Mouse (Mus musculus): ENCODE data around the gene Arsg.

DNA sequence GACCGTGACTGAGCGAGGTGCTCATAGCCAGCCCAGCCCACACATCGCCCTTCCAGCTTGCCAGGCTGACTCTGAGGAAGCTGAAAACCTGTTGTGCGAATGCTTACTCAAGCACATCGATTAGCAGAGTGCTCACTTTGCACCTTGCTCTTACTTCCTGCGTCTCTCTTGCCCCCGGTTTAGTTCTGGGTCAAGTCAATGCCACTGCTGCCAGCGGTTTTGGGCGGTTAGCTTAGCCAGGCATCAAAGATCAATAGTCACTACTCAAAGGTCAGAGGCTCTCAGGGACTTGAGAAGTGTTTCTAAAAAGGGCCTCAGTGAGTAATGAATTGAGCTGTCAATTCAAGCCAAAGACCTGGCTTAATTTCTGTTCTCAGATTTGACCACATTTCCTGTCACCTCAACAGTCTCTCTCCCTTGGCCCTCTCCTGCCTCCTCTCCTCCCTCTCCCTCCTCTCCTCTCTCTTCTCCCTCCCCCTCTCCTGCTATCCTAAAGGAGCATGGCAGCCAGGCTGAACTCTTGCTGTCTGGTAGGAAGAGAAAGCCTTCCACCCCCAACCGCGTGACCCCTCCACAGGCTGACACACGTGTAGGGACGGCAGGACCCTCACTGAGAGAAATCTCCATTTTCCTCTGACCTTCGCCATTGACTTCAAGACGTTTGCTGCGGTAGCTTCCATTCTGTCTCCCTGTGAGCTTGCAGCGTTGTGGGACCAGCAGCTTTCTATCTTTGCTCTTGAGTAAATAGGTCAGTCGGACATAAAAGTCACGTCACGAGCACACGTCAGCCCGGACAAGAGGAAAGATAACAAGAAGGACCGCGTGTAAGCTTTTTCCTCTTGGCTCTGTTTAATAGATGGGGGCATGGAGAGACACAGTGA, 22.0 kb downstream of the Arsg start:
- TF ChIP-seq CTCF (IDR thresholded peaks at IDR 0.05; ENCODE audit: low read depth), result no peak
- no peak for TF ChIP-seq EP300 (optimal IDR thresholded peaks at IDR 0.05)
